Mouse (Mus musculus): Measurements from ENCODE around the gene 1190002N15Rik.

GRCm38 (mm10) chr9:94471485-94471884 lies 66.4 kb downstream of the 1190002N15Rik start:
- TF ChIP-seq CTCF (IDR thresholded peaks at IDR 0.05; ENCODE audit: low read depth, low read length) (no peak), POLR2A (IDR thresholded peaks at IDR 0.05; ENCODE audit: extremely low read depth, insufficient read depth, low read length) (no peak)
